Mouse (Mus musculus): Measurements from ENCODE around the gene Smg6. TPM values are rescaled to one million over a fixed set of nuclear protein-coding genes. Genes with fewer than 3 reads are reported as not detected.

The Smg6 gene
- 8.7 and 10.4 TPM in 2 replicates for polyA plus RNA-seq (2015; fragmentation: Nextera tagmentation; extraction: Ambion mirVana)

GRCm38 (mm10) chr11:74925577-74926387, at the start of gene Smg6, which contains the start of gene Srr:
Gene Smg6, plus strand, starts transcription at chr11:74925823.
Gene Srr, minus strand, starts transcription at chr11:74925948.

GRCm38 (mm10) chr11:74896901-74897677, 28.5 kb upstream of the Smg6 start, which contains the start of gene Sgsm2:
Gene Sgsm2, minus strand, starts transcription at chr11:74897060.

GRCm38 (mm10) chr11:74897678-74898516, 27.7 kb upstream of the Smg6 start, which contains the start of gene Tsr1:
Gene Tsr1, plus strand, starts transcription at chr11:74898071.

GRCm38 (mm10) chr11:75169405-75170080, 243.9 kb downstream of the Smg6 start, which contains the start of gene Hic1:
Gene Hic1, minus strand, starts transcription at chr11:75169519.

GRCm38 (mm10) chr11:75178672-75179208, 253.1 kb downstream of the Smg6 start, which contains the start of gene Ovca2:
Gene Ovca2, minus strand, starts transcription at chr11:75178835.

GRCm38 (mm10) chr11:75190905-75191441, 265.4 kb downstream of the Smg6 start, which contains the start of gene Dph1:
Gene Dph1, minus strand, starts transcription at chr11:75191241.

GRCm38 (mm10) chr11:75193256-75194071, 267.8 kb downstream of the Smg6 start, which contains the start of gene Rtn4rl1:
Gene Rtn4rl1, plus strand, starts transcription at chr11:75193783.

MicroRNA genes within 50 kb of the gene (microRNA counts, 519-probe panel; counts per million panel counts)
- microRNA mmu-miR-132 (5,845 counts per million, percentile 80 among the panel's probes with 10 or more counts), microRNA mmu-miR-212 (40.5 counts per million)

Small RNA genes lying within 50 kb of the gene (microRNA-seq; reads per million reads assigned to microRNA genes)
- gene Mir132 (1,856 reads per million, percentile 81 among the genes with 10 or more reads in this experiment), gene Mir212 (111 reads per million, percentile 45 among the genes with 10 or more reads in this experiment)

Other genes with a start within 250 kb of the Smg6 start
- 88.5 and 108 TPM in 2 replicates for gene Pafah1b1, start 201.2 kb upstream of the Smg6 start, polyA plus RNA-seq (2015; fragmentation: Nextera tagmentation; extraction: Ambion mirVana)
- 28.1 and 29.6 TPM in 2 replicates for gene Mettl16, start 155.0 kb upstream of the Smg6 start, polyA plus RNA-seq (2015; fragmentation: Nextera tagmentation; extraction: Ambion mirVana)
- 6.5 and 8.2 TPM in 2 replicates for gene Mnt, start 94.9 kb upstream of the Smg6 start, polyA plus RNA-seq (2015; fragmentation: Nextera tagmentation; extraction: Ambion mirVana)
- gene Sgsm2, start 28.8 kb upstream of the Smg6 start, polyA plus RNA-seq (2015; fragmentation: Nextera tagmentation; extraction: Ambion mirVana) = 23.6 and 30.9 TPM in 2 replicates
- gene Tsr1, start 27.8 kb upstream of the Smg6 start, polyA plus RNA-seq (2015; fragmentation: Nextera tagmentation; extraction: Ambion mirVana) = 20.9 and 21.6 TPM in 2 replicates
- 31.6 and 36.9 TPM in 2 replicates for gene Srr, start 125 bp downstream of the Smg6 start, polyA plus RNA-seq (2015; fragmentation: Nextera tagmentation; extraction: Ambion mirVana)
- gene Hic1, start 243.7 kb downstream of the Smg6 start, polyA plus RNA-seq (2015; fragmentation: Nextera tagmentation; extraction: Ambion mirVana) = 3.3 and 4.3 TPM in 2 replicates